Mouse (Mus musculus): Measurements from ENCODE around the gene Olfr976. TPM values are rescaled to one million over a fixed set of nuclear protein-coding genes. Genes with fewer than 3 reads are reported as not detected.
"Not testable (repeated sequence)": the region's sequence is repeated elsewhere in the genome, so short reads cannot be mapped to it uniquely, and the experiment has no call there.

The Olfr976 gene
- total RNA-seq (2021), result not detected
- long read RNA-seq, experiment 1, result 0 reads
- long read RNA-seq, experiment 2, result 0 reads

- H3K4me3 ChIP-seq; H3K27ac ChIP-seq; DNase-seq; intact Hi-C loops (cut with DNase I): not testable (repeated sequence)
Observed at GRCm38 (mm10) chr9:39961033-39961432, at the start of gene Olfr976. Olfr976 (minus strand) TSS chr9:39961133.

GRCm38 (mm10) chr9:40009482-40009881 is 48.5 kb upstream of the Olfr976 start, which contains the start of gene Olfr980:
Olfr980 (minus strand) TSS chr9:40009582.
- H3K27ac ChIP-seq, result no peak within 1 kb of the TSS
- intact Hi-C loops (cut with DNase I), result no loop called here
- H3K4me3 ChIP-seq, result no peak within 1 kb of the TSS
- TF ChIP-seq CTCF (IDR thresholded peaks at IDR 0.05), result no peak
- no peak for DNase-seq

- no peak for TF ChIP-seq CTCF (IDR thresholded peaks at IDR 0.05)
- no peak within 1 kb of the TSS for H3K4me3 ChIP-seq
Observed at GRCm38 (mm10) chr9:40003365-40003764, 42.4 kb upstream of the Olfr976 start, which contains the start of gene Olfr979. Olfr979 (minus strand) TSS chr9:40003465.

GRCm38 (mm10) chr9:39991813-39992212 is 30.9 kb upstream of the Olfr976 start, which contains the start of gene Olfr978:
Olfr978 (plus strand) TSS chr9:39992113.
- no peak for DNase-seq
- intact Hi-C loops (cut with DNase I), result no loop called here
- Histone ChIP-seq H3K4me3 (no peak within 1 kb of the TSS), H3K27ac (no peak within 1 kb of the TSS)
- no peak for TF ChIP-seq CTCF (IDR thresholded peaks at IDR 0.05)

More at GRCm38 (mm10) chr9:40003365-40003764, 42.4 kb upstream of the Olfr976 start, which contains the start of gene Olfr979:
- intact Hi-C loops (cut with DNase I), result no loop called here
- DNase-seq, result no peak
- H3K27ac ChIP-seq, result no peak within 1 kb of the TSS

- H3K27ac ChIP-seq; H3K4me3 ChIP-seq; DNase-seq; intact Hi-C loops (cut with DNase I): not testable (repeated sequence)
Observed at GRCm38 (mm10) chr9:39976581-39977145, 15.7 kb upstream of the Olfr976 start.

GRCm38 (mm10) chr9:39951946-39952345 is 9.0 kb downstream of the Olfr976 start, which contains the start of gene Olfr975:
Olfr975 (minus strand) TSS chr9:39952046.
- Histone ChIP-seq H3K4me3 (no peak within 1 kb of the TSS), H3K27ac (no peak within 1 kb of the TSS)
- TF ChIP-seq CTCF (IDR thresholded peaks at IDR 0.05), result no peak
- DNase-seq, result no peak
- intact Hi-C loops (cut with DNase I), result no loop called here

GRCm38 (mm10) chr9:39937201-39937600 is 23.7 kb downstream of the Olfr976 start, which contains the start of gene Olfr974:
Olfr974 (plus strand) TSS chr9:39937501.
- Histone ChIP-seq H3K4me3 (no peak within 1 kb of the TSS), H3K27ac (no peak within 1 kb of the TSS)
- no peak for TF ChIP-seq CTCF (IDR thresholded peaks at IDR 0.05)
- DNase-seq, result no peak
- intact Hi-C loops (cut with DNase I), result no loop called here

GRCm38 (mm10) chr9:39928837-39929236 is 32.1 kb downstream of the Olfr976 start:
- DNase-seq; intact Hi-C loops (cut with DNase I): not testable (repeated sequence)

GRCm38 (mm10) chr9:39927975-39928836 is 32.7 kb downstream of the Olfr976 start:
- intact Hi-C loops (cut with DNase I); H3K27ac ChIP-seq; H3K4me3 ChIP-seq; DNase-seq: not testable (repeated sequence)

More at GRCm38 (mm10) chr9:39928837-39929236, 32.1 kb downstream of the Olfr976 start:
- not testable (repeated sequence) for H3K4me3 ChIP-seq, H3K27ac ChIP-seq

- Histone ChIP-seq H3K27ac (no peak overlapping the region), H3K4me3 (no peak overlapping the region)
- intact Hi-C loops (cut with DNase I), result no loop called here
- TF ChIP-seq CTCF (IDR thresholded peaks at IDR 0.05), result no peak
- no peak for DNase-seq
Observed at GRCm38 (mm10) chr9:39909939-39910338, 51.0 kb downstream of the Olfr976 start.

- no peak for DNase-seq
- no peak within 1 kb of the TSS for H3K27ac ChIP-seq
- intact Hi-C loops (cut with DNase I), result no loop called here
- TF ChIP-seq CTCF (IDR thresholded peaks at IDR 0.05), result no peak
- no peak within 1 kb of the TSS for H3K4me3 ChIP-seq
Observed at GRCm38 (mm10) chr9:39907036-39907435, 53.9 kb downstream of the Olfr976 start, which contains the start of gene Olfr229. Olfr229 (plus strand) TSS chr9:39907336.

GRCm38 (mm10) chr9:39905106-39905505 is 55.8 kb downstream of the Olfr976 start:
- Histone ChIP-seq H3K4me3 (no peak overlapping the region), H3K27ac (no peak overlapping the region)
- no peak for DNase-seq
- no peak for TF ChIP-seq CTCF (IDR thresholded peaks at IDR 0.05)
- intact Hi-C loops (cut with DNase I), result no loop called here

Other genes with a start within 250 kb of the Olfr976 start
- gene Olfr965, start 249.8 kb downstream of the Olfr976 start, total RNA-seq (2021), result not detected
- not detected for gene Olfr150, start 230.2 kb downstream of the Olfr976 start, total RNA-seq (2021)
- not detected for gene Olfr967, start 214.9 kb downstream of the Olfr976 start, total RNA-seq (2021)
- gene Olfr968, start 177.9 kb downstream of the Olfr976 start, total RNA-seq (2021), result not detected
- gene Olfr969, start 170.2 kb downstream of the Olfr976 start, total RNA-seq (2021), result not detected
- not detected for gene Olfr970, start 152.3 kb downstream of the Olfr976 start, total RNA-seq (2021)
- gene Olfr971, start 124.3 kb downstream of the Olfr976 start, total RNA-seq (2021), result not detected
- not detected for gene Olfr972, start 94.7 kb downstream of the Olfr976 start, total RNA-seq (2021)
- gene Olfr229, start 53.8 kb downstream of the Olfr976 start, total RNA-seq (2021), result not detected
- gene Olfr974, start 23.6 kb downstream of the Olfr976 start, total RNA-seq (2021), result not detected
- gene Olfr975, start 9.1 kb downstream of the Olfr976 start, total RNA-seq (2021), result not detected
- gene Olfr978, start 31.0 kb upstream of the Olfr976 start, total RNA-seq (2021), result not detected
- not detected for gene Olfr979, start 42.3 kb upstream of the Olfr976 start, total RNA-seq (2021)
- not detected for gene Olfr980, start 48.4 kb upstream of the Olfr976 start, total RNA-seq (2021)
- gene Olfr981, start 60.3 kb upstream of the Olfr976 start, total RNA-seq (2021), result not detected
- not detected for gene Olfr982, start 112.7 kb upstream of the Olfr976 start, total RNA-seq (2021)
- gene Olfr983, start 132.5 kb upstream of the Olfr976 start, total RNA-seq (2021), result not detected
- not detected for gene Olfr984, start 153.1 kb upstream of the Olfr976 start, total RNA-seq (2021)
- gene Olfr985, start 169.1 kb upstream of the Olfr976 start, total RNA-seq (2021), result not detected
- not detected for gene Tmem225, start 187.0 kb upstream of the Olfr976 start, total RNA-seq (2021)
- gene Olfr986, start 219.8 kb upstream of the Olfr976 start, total RNA-seq (2021), result not detected
- 1 to 10 TPM; 1.4 to 1.8 TPM for gene Zfp202, start 231.2 kb upstream of the Olfr976 start, total RNA-seq (2021)

All from gastrocnemius, adult 2 months (tissue).